Mouse (Mus musculus): ENCODE measurements around the gene Syt13. TPM values are rescaled to one million over a fixed set of nuclear protein-coding genes. Genes with fewer than 3 reads are reported as not detected.
A peak's percentile ranks its signal among the peaks of the same experiment; 100 is the strongest.

Syt13 gene
- polyA plus RNA-seq, 1 experiment from 2014 or later: 49.9 TPM

GRCm38 (mm10) chr2:92947981-92948698, 33.2 kb downstream of the Syt13 start:
- 0 out of 2 replicates have a peak overlapping the region, but pooled peaks have one; percentile 0 for H3K27ac ChIP-seq (replicated peaks)
- H3K4me3 ChIP-seq: no peak overlapping the region
- no peak overlapping the region for H3K9ac ChIP-seq
- H3K9me3 ChIP-seq: no peaks in the 10 kb centered on the region
- H3K4me2 ChIP-seq: no peak overlapping the region
- 9% methylated on average over 12 of the region's 12 CpGs for WGBS
- peak; percentile 74 for ATAC-seq (ENCODE audit: low FRiP score, low read depth)
- H3K27me3 ChIP-seq: no peaks in the 10 kb centered on the region
- no peaks in the 10 kb centered on the region for H3K36me3 ChIP-seq
- H3K4me1 ChIP-seq (replicated peaks): peaks cover 24% of the 10 kb centered on the region

GRCm38 (mm10) chr2:92948699-92949300, 33.9 kb downstream of the Syt13 start:
- WGBS: 34% methylated on average over 7 of the region's 7 CpGs

GRCm38 (mm10) chr2:92949518-92949917, 34.6 kb downstream of the Syt13 start:
- no peak overlapping the region for H3K27ac ChIP-seq (replicated peaks)
- no peak for ATAC-seq (ENCODE audit: low FRiP score, low read depth)
- peaks cover 24% of the 10 kb centered on the region for H3K4me1 ChIP-seq (replicated peaks)
- no peak overlapping the region for H3K4me2 ChIP-seq
- no peaks in the 10 kb centered on the region for H3K36me3 ChIP-seq
- no peak overlapping the region for H3K4me3 ChIP-seq
- H3K27me3 ChIP-seq: no peaks in the 10 kb centered on the region
- WGBS: 8% methylated on average over 1 of the region's 1 CpGs
- no peaks in the 10 kb centered on the region for H3K9me3 ChIP-seq
- H3K9ac ChIP-seq: no peak overlapping the region

More at GRCm38 (mm10) chr2:92948699-92949300, 33.9 kb downstream of the Syt13 start:
- H3K27ac ChIP-seq (replicated peaks): no peak overlapping the region
- no peaks in the 10 kb centered on the region for H3K36me3 ChIP-seq
- peaks cover 24% of the 10 kb centered on the region for H3K4me1 ChIP-seq (replicated peaks)
- no peak for ATAC-seq (ENCODE audit: low FRiP score, low read depth)
- H3K4me3 ChIP-seq: no peak overlapping the region
- H3K9me3 ChIP-seq: no peaks in the 10 kb centered on the region
- H3K27me3 ChIP-seq: no peaks in the 10 kb centered on the region
- no peak overlapping the region for H3K9ac ChIP-seq
- H3K4me2 ChIP-seq: no peak overlapping the region

GRCm38 (mm10) chr2:92953450-92953849, 38.6 kb downstream of the Syt13 start:
- Histone ChIP-seq H3K27me3 (no peaks in the 10 kb centered on the region), H3K9me3 (no peaks in the 10 kb centered on the region), H3K27ac (replicated peaks) (no peak overlapping the region), H3K4me2 (no peak overlapping the region), H3K9ac (no peak overlapping the region), H3K4me1 (replicated peaks) (peaks cover 11% of the 10 kb centered on the region), H3K4me3 (no peak overlapping the region), H3K36me3 (no peaks in the 10 kb centered on the region)
- no peak for ATAC-seq (ENCODE audit: low FRiP score, low read depth)
- WGBS: 88% methylated on average over 17 of the region's 17 CpGs

GRCm38 (mm10) chr2:92954404-92955114, 39.7 kb downstream of the Syt13 start:
- no peak for ATAC-seq (ENCODE audit: low FRiP score, low read depth)
- no peak overlapping the region for H3K9ac ChIP-seq
- peaks cover under 1% of the 10 kb centered on the region; the same call in 1 of the 2 replicates for H3K4me1 ChIP-seq (replicated peaks)
- no peaks in the 10 kb centered on the region for H3K9me3 ChIP-seq
- WGBS: 41% methylated on average over 11 of the region's 11 CpGs
- H3K4me3 ChIP-seq: no peak overlapping the region
- no peak overlapping the region for H3K27ac ChIP-seq (replicated peaks)
- no peaks in the 10 kb centered on the region for H3K36me3 ChIP-seq
- H3K4me2 ChIP-seq: no peak overlapping the region
- H3K27me3 ChIP-seq: no peaks in the 10 kb centered on the region

GRCm38 (mm10) chr2:92956943-92957342, 42.0 kb downstream of the Syt13 start:
- no peak for ATAC-seq (ENCODE audit: low FRiP score, low read depth)
- Histone ChIP-seq H3K4me1 (replicated peaks) (no peaks in the 10 kb centered on the region), H3K36me3 (no peaks in the 10 kb centered on the region), H3K9me3 (no peaks in the 10 kb centered on the region), H3K27ac (replicated peaks) (no peak overlapping the region), H3K27me3 (0 out of 2 replicates have a peak, but pooled peaks cover 2% of the 10 kb centered on the region), H3K4me2 (no peak overlapping the region), H3K4me3 (no peak overlapping the region), H3K9ac (no peak overlapping the region)
- WGBS: 90% methylated on average over 2 of the region's 2 CpGs

GRCm38 (mm10) chr2:92958640-92959039, 43.7 kb downstream of the Syt13 start:
- WGBS: 64% methylated on average over 4 of the region's 4 CpGs
- no peaks in the 10 kb centered on the region for H3K36me3 ChIP-seq
- ATAC-seq (ENCODE audit: low FRiP score, low read depth): no peak

GRCm38 (mm10) chr2:92964345-92964744, 49.4 kb downstream of the Syt13 start:
- H3K27me3 ChIP-seq: 0 out of 2 replicates have a peak, but pooled peaks cover 2% of the 10 kb centered on the region
- peaks cover 11% of the 10 kb centered on the region; the same call in 1 of the 2 replicates for H3K4me1 ChIP-seq (replicated peaks)
- H3K4me3 ChIP-seq: no peak overlapping the region
- H3K36me3 ChIP-seq: no peaks in the 10 kb centered on the region
- H3K9ac ChIP-seq: no peak overlapping the region
- no peak overlapping the region for H3K4me2 ChIP-seq
- H3K27ac ChIP-seq (replicated peaks): no peak overlapping the region
- 89% methylated on average over 1 of the region's 1 CpGs for WGBS
- H3K9me3 ChIP-seq: no peaks in the 10 kb centered on the region
- ATAC-seq (ENCODE audit: low FRiP score, low read depth): no peak

More at GRCm38 (mm10) chr2:92958640-92959039, 43.7 kb downstream of the Syt13 start:
- Histone ChIP-seq H3K4me3 (no peak overlapping the region), H3K4me1 (replicated peaks) (no peaks in the 10 kb centered on the region), H3K27me3 (0 out of 2 replicates have a peak, but pooled peaks cover 2% of the 10 kb centered on the region), H3K9me3 (no peaks in the 10 kb centered on the region), H3K4me2 (no peak overlapping the region), H3K27ac (replicated peaks) (no peak overlapping the region), H3K9ac (no peak overlapping the region)

GRCm38 (mm10) chr2:92966257-92966656, 51.4 kb downstream of the Syt13 start:
- ATAC-seq (ENCODE audit: low FRiP score, low read depth): no peak; the same call in 1 of the 2 replicates
- Histone ChIP-seq H3K36me3 (no peaks in the 10 kb centered on the region), H3K9me3 (no peaks in the 10 kb centered on the region), H3K4me3 (no peak overlapping the region), H3K4me2 (no peak overlapping the region), H3K4me1 (replicated peaks) (peaks cover 11% of the 10 kb centered on the region; the same call in 1 of the 2 replicates), H3K27ac (replicated peaks) (no peak overlapping the region), H3K9ac (no peak overlapping the region), H3K27me3 (0 out of 2 replicates have a peak, but pooled peaks cover 1% of the 10 kb centered on the region)
- WGBS: 55% methylated on average over 8 of the region's 8 CpGs

- 0 out of 2 replicates have a peak, but pooled peaks have one; percentile 49 for ATAC-seq (ENCODE audit: low FRiP score, low read depth)
- H3K4me1 ChIP-seq (replicated peaks): peaks cover 11% of the 10 kb centered on the region; the same call in 1 of the 2 replicates
Observed at GRCm38 (mm10) chr2:92967032-92967838, 52.3 kb downstream of the Syt13 start.

GRCm38 (mm10) chr2:92967839-92968166, 52.9 kb downstream of the Syt13 start:
- H3K4me1 ChIP-seq (replicated peaks): peaks cover 11% of the 10 kb centered on the region; the same call in 1 of the 2 replicates
- peaks cover 10% of the 10 kb centered on the region for H3K36me3 ChIP-seq
- no peak overlapping the region for H3K4me3 ChIP-seq
- H3K27me3 ChIP-seq: no peaks in the 10 kb centered on the region
- no peak overlapping the region for H3K9ac ChIP-seq
- WGBS: 59% methylated on average over 4 of the region's 4 CpGs
- no peak for ATAC-seq (ENCODE audit: low FRiP score, low read depth)
- no peak overlapping the region for H3K4me2 ChIP-seq
- H3K27ac ChIP-seq (replicated peaks): no peak overlapping the region
- H3K9me3 ChIP-seq: no peaks in the 10 kb centered on the region

More at GRCm38 (mm10) chr2:92967032-92967838, 52.3 kb downstream of the Syt13 start:
- 22% methylated on average over 10 of the region's 10 CpGs for WGBS
- H3K36me3 ChIP-seq: peaks cover 5% of the 10 kb centered on the region
- H3K4me2 ChIP-seq: no peak overlapping the region
- no peak overlapping the region for H3K9ac ChIP-seq
- 0 out of 2 replicates have a peak overlapping the region, but pooled peaks have one; percentile 27 for H3K27ac ChIP-seq (replicated peaks)
- H3K4me3 ChIP-seq: no peak overlapping the region
- no peaks in the 10 kb centered on the region for H3K9me3 ChIP-seq
- no peaks in the 10 kb centered on the region for H3K27me3 ChIP-seq

Data from hindbrain, embryonic 15.5 days (tissue).